Mouse (Mus musculus) lung, embryonic 14.5 days (tissue): ENCODE measurements around the gene Tex13b. TPM values are rescaled to one million over a fixed set of nuclear protein-coding genes. Genes with fewer than 3 reads are reported as not detected.
"Not testable (repeated sequence)": the region's sequence is repeated elsewhere in the genome, so short reads cannot be mapped to it uniquely, and the experiment has no call there.

ENCODE experiments used
- ATAC-seq: fragments of 200-750 bp; cut with Nextera tagmentation; 2 replicates; pipeline ENCODE4 v1.8.0; 2017; ENCODE audit warnings: mild to moderate bottlenecking, moderate TSS enrichment, moderate library complexity; ENCODE audit not compliant: insufficient read depth
- DNase-seq: peaks from one replicate; pipeline ENCODE4 v3.0.0-alpha.2; 2015
- H3K27ac ChIP-seq: fragments of 300-500 bp; sonication (generic); 2 replicates; pipeline ENCODE4 v1.5.1; 2014; ENCODE audit warnings: low read depth, mild to moderate bottlenecking, moderate library complexity
- H3K27me3 ChIP-seq: fragments of 300-500 bp; sonication (generic); 2 replicates; pipeline ENCODE4 v1.6.1; 2014; ENCODE audit warnings: low read length, control low read depth; ENCODE audit not compliant: insufficient read depth
- H3K36me3 ChIP-seq: fragments of 300-500 bp; sonication (generic); 2 replicates; pipeline ENCODE4 v1.6.1; 2014; ENCODE audit warnings: control low read depth; ENCODE audit not compliant: insufficient read depth
- H3K4me1 ChIP-seq: fragments of 300-500 bp; sonication (generic); 2 replicates; pipeline ENCODE4 v1.6.1; 2014; ENCODE audit warnings: antibody characterized with exemption, control low read depth; ENCODE audit not compliant: insufficient read depth
- H3K4me2 ChIP-seq: fragments of 300-500 bp; sonication (generic); 2 replicates; pipeline ENCODE4 v1.6.1; 2014; ENCODE audit warnings: mild to moderate bottlenecking
- H3K4me3 ChIP-seq: fragments of 300-500 bp; sonication (generic); 2 replicates; pipeline ENCODE4 v1.5.1; 2014; ENCODE audit warnings: low read depth, low read length
- H3K9ac ChIP-seq: fragments of 300-500 bp; sonication (generic); 2 replicates; pipeline ENCODE4 v1.6.1; 2014
- H3K9me3 ChIP-seq: fragments of 300-500 bp; sonication (generic); 2 replicates; pipeline ENCODE4 v1.6.1; 2016; ENCODE audit warnings: low read depth, low read length, control low read depth
- CTCF ChIP-seq: IDR thresholded peaks from 2 replicates; pipeline ENCODE4 v1.5.1; 2016; ENCODE audit warnings: antibody characterized with exemption, low read depth
- WGBS: fragments of 180-500 bp; shearing (Covaris S2); extraction: QIAGEN DNeasy Blood & Tissue Kit; methylation state at CpG from one replicate; pipeline ENCODE4 v1.1.7; 2014; 5-methylcytosine and 5-hydroxymethylcytosine counted together
- polyA plus RNA-seq: library from polyadenylated mRNA; unstranded; fragments of >200 nt; fragmentation: Nextera tagmentation; extraction: Ambion mirVana; gene quantifications from 2 replicates; pipeline ENCODE4 v1.2.1, GENCODE M21; 2014

The Tex13b gene
- polyA plus RNA-seq: not detected in 2 replicates

DNA sequence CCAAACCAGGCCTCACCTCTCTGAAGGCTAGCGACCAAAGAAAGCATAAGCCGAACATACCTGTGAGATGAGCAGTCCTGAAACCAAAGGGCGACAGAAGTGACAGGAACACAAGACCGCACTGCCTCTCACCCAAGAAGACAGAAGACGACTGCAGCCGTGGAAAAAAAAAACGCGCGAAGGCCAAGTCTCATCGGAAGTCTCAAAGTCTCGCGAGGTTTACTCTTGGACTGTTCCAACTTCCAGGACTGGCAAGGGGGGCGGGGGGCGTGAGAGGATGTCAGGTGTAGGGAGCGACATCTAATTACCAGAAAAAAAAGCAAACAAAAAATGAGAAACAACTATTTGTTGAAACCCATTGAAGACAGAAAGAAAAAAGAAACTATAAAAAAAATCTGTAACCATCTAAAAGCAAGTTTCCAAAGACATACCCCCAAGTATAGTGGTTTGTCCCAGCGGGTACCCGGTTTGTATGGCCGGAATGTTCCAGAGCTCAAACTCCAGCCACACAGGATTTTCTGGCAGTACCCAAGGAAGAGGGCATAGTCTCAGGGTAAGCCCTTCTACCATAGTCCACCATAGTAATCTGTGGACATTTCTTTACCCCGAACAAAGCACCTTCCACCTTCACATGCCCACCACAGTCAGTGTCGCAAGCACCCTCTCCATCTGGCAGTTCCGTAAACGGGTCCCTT, at the start of gene Tex13b:
Gene Tex13b (minus strand): TSS at position 122 of the 695 bp plus-strand sequence.
- no peak for TF ChIP-seq CTCF
- ATAC-seq: no peak
- 90% methylated on average over 22 of the region's 22 CpGs for WGBS
- Histone ChIP-seq H3K4me3 (no peak within 1 kb of the TSS), H3K27ac (no peak within 1 kb of the TSS), H3K4me2 (no peak within 1 kb of the TSS), H3K27me3 (no peaks in the 10 kb centered on the region), H3K9me3 (no peaks in the 10 kb centered on the region), H3K4me1 (no peaks in the 10 kb centered on the region), H3K9ac (no peak within 1 kb of the TSS), H3K36me3 (no peaks in the 10 kb centered on the region)
- no peak for DNase-seq

DNA sequence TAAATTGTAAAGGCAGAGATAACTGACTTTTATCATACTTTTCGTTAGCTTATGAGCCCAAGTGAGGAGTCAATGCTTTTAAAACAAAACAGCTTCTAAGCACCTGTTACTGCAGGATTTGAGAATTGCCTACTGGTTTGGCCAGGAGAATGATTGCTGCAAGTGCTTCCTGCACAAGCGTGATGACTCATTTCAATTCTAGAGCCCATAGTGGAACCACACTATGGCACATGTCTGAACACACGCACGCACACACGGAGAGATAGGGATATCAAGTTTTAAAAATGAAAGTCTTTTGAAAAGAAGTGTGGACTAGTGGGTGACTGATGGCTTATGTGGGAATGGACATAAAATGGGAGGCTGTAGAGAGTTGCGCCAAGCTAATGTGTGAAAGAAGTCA, 49.5 kb upstream of the Tex13b start:
- WGBS: 88% methylated on average over 6 of the region's 6 CpGs
- Histone ChIP-seq H3K4me3 (no peak overlapping the region), H3K9me3 (no peaks in the 10 kb centered on the region), H3K36me3 (no peaks in the 10 kb centered on the region), H3K4me1 (no peaks in the 10 kb centered on the region), H3K27me3 (no peaks in the 10 kb centered on the region), H3K4me2 (no peak overlapping the region), H3K9ac (no peak overlapping the region), H3K27ac (no peak overlapping the region)
- TF ChIP-seq CTCF: no peak
- ATAC-seq (no peak), DNase-seq (no peak)

DNA sequence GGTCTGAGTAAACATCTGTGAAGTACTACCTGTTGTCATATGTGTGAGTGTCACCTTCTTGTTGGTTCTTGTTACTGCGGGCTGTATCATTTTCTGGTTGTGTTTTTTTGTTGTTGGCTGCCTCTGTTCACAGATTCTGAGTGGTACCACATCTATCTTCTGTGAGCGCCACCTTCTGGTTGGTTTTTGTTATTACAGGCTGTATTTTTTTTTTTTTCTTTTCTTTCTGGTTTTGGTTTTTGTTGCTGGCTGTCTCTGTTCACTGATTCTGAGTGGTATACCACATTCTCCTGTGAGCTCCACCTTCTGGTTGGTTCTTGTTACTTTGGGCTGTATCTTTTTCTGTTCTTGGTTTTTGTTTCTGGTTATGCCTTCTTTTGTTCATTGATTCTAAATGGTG, 44.2 kb upstream of the Tex13b start:
- Histone ChIP-seq H3K9ac (no peak overlapping the region), H3K9me3 (no peaks in the 10 kb centered on the region), H3K27ac (no peak overlapping the region), H3K36me3 (no peaks in the 10 kb centered on the region), H3K4me1 (no peaks in the 10 kb centered on the region), H3K27me3 (no peaks in the 10 kb centered on the region), H3K4me2 (no peak overlapping the region), H3K4me3 (no peak overlapping the region)
- peak; percentile 52 for TF ChIP-seq CTCF
- ATAC-seq: no peak
- DNase-seq: peak; percentile 49
- 26% methylated on average over 2 of the region's 2 CpGs for WGBS

DNA sequence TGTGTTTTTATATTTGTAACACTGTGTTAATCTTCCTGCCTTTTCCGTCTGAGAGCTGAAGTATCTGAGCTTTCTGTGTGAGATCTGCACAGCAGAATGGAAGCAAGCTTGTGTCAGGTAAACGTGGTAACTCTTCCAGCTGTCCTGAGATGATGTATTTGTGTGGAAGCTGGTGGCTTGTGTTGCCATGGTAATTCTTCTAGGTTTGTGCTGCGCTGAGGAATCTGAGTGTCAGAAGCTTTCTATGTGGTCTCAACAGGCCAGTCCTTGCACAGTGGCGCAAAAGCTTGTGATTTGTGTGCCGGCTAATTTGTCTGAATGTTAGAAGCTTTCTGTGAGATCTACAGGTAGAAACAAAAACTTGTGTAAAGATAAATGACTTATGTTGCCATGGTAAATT, 43.8 kb upstream of the Tex13b start:
- not testable (repeated sequence) for H3K9me3 ChIP-seq, H3K27ac ChIP-seq, H3K27me3 ChIP-seq, H3K36me3 ChIP-seq, ATAC-seq, H3K4me3 ChIP-seq, DNase-seq, H3K4me1 ChIP-seq, H3K9ac ChIP-seq, H3K4me2 ChIP-seq
- WGBS: 46% methylated on average over 5 of the region's 5 CpGs

DNA sequence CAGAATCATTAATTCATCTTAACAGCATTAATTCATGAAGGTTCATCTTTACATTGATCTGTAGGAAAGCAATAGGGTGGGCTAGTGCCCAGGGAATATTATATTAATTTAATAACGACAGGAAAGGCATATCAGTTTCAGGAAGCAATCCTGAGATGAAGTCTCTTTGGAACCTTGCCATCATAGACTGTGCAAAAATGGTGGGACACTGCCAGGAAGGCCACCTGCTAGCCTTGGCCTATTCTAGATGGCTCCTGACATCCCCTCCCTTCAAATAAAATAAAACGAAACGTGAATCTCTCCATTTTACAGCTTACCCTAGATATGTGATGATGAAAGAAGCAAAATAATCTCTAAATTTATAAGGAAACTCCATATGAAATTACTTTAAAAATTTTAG, 41.3 kb upstream of the Tex13b start:
- no peak for TF ChIP-seq CTCF
- Histone ChIP-seq H3K27me3 (no peaks in the 10 kb centered on the region), H3K36me3 (no peaks in the 10 kb centered on the region), H3K9ac (no peak overlapping the region), H3K4me3 (no peak overlapping the region), H3K4me1 (no peaks in the 10 kb centered on the region), H3K9me3 (no peaks in the 10 kb centered on the region), H3K27ac (no peak overlapping the region), H3K4me2 (no peak overlapping the region)
- no peak for ATAC-seq
- no peak for DNase-seq
- WGBS: 58% methylated on average over 3 of the region's 3 CpGs

DNA sequence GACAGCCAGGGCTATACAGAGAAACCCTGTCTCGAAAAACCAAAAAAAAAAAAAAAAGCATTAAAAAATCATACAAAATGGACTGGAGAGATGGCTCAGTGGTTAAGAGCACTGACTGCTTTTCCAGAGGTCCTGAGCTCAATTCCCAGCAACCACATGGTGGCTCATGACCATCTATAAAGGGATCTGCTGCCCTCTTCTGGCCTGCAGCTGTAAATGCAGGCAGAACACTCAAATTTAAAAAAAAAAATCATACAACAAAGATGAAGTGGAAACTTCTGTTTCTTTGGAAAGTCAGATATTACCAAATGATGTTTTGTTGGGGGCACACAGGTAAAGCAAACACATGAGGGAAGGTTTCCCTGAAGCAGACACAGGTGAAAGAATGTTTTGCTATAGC, 32.2 kb upstream of the Tex13b start:
- TF ChIP-seq CTCF: peak; percentile 49
- not testable (repeated sequence) for ATAC-seq, H3K36me3 ChIP-seq, H3K27me3 ChIP-seq, H3K9me3 ChIP-seq, H3K4me2 ChIP-seq, H3K9ac ChIP-seq, H3K4me1 ChIP-seq, H3K27ac ChIP-seq, DNase-seq, H3K4me3 ChIP-seq
- WGBS: 86% methylated on average over 1 of the region's 1 CpGs

DNA sequence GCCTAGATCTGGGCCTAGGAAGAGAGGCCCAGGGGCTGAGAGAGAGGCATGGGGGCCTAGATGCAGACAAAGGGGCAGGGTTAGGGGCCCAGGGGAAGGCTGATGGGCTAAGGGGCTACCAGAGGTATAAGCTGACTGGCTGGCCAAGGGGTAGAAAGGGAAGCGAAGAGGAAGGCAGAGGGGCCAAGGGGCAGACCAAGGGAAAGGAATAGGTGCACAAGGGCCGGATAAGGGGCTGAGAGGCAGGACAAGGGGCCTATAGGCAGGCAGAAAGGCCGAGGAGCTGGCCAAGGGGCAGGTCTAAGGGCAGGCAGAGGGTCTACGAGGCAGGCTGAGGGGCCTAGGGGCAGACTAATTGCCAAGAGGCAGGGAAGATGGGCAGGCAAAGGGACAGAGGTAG, 26.7 kb upstream of the Tex13b start:
- WGBS: 58% methylated on average over 4 of the region's 4 CpGs
- no peak for ATAC-seq

More for the DNA sequence above, 26.7 kb upstream of the Tex13b start:
- Histone ChIP-seq H3K36me3 (no peaks in the 10 kb centered on the region), H3K27ac (no peak overlapping the region), H3K9me3 (no peaks in the 10 kb centered on the region), H3K4me3 (no peak overlapping the region), H3K4me2 (no peak overlapping the region), H3K9ac (no peak overlapping the region), H3K4me1 (no peaks in the 10 kb centered on the region), H3K27me3 (no peaks in the 10 kb centered on the region)
- TF ChIP-seq CTCF: no peak
- DNase-seq: no peak
